Mouse (Mus musculus): ENCODE measurements around the gene Zdhhc12.
"Not testable (repeated sequence)": the region's sequence is repeated elsewhere in the genome, so short reads cannot be mapped to it uniquely, and the experiment has no call there.

Zdhhc12 gene

DNA sequence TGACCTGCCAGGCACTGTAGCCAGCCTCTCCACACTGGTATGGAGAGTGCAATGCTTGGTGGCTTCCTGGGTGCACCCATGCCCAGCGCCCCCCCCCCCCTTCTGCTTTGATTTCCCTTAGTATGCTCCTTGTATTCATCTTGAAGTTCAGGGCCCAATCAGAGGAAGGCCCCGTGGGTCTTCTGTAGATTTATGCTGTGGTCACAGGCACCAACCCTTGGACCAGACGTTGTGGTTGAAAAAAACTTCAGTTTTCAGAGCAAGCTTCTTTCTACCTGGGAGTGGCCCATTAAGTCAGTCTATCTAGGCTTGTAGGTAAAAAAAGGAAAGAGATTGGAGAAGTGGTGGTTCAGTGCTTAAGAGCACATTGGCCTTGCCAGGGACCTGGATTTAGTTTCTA lies 29.7 kb downstream of the Zdhhc12 start:
- DNase-seq (ENCODE audit: low spot score) = no peak

DNA sequence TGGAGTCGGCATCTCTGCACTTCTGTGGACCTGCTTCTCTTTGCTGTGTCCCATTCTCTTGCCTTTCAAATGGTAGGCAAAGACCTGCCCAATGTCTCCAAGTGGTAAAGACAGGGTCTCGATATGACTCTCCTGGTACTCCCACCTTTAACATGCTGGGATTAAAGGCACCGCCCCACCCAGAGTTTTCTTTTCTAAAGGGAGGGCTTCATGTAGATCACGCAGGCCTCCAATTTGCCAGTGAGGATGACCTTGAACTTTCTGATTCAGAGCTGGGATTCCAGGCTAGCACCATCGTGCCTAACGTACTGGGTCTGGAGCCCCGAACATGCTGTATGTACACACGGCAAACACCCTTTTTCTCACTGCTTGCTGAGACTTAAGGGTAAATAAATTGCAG lies 30.2 kb downstream of the Zdhhc12 start:
- no peak for DNase-seq (ENCODE audit: low spot score)

DNA sequence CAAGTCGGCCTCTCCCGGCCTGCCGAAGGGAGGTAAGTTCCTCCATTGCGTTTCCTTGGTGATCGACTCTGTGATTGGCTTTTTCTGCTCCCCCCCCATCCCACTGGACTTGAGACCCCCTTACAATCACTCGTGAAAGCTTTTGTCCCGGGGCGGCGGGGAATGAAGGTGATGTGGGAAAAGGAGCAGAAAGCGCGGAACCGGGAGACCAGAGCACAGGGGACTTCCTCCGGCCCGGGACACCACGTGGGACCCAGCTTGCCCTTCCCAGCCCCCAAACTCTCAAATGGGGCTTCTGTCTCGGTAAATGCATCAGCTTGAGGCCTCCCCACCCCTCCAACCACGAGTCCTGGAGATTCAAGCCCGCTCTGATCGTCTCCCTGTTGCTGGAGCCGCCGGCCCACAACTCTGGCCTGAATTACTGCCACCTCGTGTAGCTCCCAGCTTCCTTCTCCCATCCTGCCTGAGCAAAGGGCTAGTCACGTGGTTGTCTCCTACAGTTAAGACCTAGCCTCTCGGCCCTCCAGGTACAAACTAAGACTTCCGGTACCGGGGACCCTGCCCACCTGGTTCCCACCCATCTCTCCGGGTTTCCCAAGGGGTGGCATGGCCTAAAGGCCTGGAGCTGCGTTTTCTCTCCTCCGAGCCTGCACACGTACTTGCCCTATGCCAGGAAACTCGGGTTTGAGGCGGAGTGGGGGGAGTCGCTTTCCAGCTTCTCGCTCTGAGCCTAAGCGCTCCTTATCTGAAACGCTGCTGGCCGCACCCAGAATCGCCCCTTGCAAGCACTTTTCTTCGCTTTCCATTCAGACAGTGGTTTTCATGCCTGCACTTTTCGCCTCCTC lies 31.0 kb downstream of the Zdhhc12 start:
- no peak for DNase-seq (ENCODE audit: low spot score)

DNA sequence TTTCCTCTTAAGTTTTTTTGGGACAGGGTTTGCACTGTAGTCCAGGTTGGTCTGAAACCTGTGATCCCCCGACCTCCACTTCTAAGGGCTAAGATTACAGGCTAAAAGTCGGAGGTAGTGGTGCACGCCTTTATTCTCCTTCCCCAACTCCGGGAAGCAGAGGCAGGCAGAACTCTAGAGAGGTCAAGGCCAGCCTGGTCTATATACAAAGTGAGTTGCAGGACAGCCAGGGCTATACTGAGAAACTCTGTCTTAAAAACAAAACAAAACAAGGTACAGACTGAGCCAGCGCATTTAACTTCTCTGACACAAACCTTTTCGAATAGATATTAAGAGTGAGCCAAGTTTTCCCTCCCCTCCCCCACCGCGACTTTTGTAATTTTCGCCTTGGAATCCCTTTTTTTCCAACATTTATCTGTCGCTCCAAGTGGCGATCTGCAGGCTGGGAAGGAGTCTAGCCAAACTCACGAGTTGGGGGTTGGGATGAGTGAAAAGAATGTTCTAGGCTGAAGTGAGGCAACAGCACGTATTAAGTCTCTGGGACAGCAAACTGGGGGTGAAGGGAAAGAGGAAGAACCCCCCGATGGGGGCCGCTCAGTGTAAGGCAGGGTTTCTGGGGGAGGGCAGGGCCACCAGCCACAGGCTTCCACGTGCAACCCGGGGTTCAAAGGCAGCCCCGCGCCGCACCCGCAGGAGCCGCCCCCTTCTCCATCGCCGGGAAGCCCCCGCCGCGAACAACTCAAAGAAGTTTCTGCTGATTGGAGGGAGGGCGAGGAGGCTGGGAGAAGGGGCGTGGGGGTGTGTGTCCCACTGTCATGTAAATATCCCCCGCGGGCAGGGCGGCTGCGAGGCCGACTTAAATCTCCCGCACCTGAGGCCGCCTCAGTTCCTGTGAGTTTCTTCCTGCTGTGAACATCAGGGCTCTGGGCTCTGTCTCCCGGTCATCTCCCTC lies 32.0 kb downstream of the Zdhhc12 start:
- DNase-seq (ENCODE audit: low spot score) = no peak

DNA sequence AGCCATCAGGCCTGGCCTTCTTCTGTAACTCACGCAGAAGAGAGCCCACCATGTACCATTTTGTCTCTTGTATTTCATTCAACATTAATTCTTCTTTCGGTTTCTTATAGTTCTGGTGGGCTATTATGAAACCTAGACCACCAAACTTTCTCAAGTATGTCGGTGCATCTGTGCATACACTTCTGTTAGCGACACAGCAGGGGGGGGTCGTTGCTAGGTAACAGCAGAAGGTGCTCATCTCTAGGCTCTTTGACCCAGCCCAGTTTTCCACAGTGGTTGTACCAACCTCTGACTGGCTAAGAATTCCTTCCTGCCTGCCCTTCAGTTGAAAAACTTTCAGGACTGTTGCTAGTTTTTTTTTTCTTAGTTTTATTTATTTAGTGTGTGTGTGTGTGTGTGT lies 35.0 kb downstream of the Zdhhc12 start:
- no peak for DNase-seq (ENCODE audit: low spot score)

DNA sequence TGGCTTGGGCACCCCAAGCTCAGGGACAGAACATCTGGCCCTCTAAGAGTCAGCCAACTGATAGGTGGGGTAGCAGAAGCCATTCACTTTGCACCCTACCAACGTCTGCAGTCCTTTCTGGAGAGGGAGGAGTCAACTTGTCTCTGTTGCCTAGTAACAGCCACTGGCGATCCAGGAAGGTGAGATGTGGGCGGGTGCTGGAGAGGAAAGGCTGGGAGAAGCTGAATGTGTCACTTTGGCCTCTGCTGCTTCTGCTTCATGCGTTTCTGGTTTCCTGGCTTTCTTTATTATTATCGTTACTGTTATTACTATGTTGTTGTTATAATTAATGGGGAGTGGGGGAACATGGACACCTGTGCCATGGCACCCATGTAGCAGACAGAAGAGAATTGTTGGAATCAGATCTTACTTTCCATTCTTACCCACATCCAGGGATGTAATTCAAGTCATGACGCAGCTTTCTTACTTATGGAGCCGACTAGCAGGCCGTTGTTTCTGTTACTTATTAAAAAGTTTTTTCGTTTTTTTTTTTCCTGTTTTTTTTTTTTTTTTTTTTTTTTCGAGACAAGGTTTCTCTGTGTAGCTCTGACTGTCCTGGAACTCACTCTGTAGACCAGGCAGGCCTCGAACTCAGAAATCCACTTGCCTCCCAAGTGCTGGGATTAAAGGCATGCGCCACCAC lies 36.1 kb downstream of the Zdhhc12 start, which contains the start of gene Set:
Set (plus strand) TSS at position 156 of the 682 bp plus-strand sequence.
- no peak for DNase-seq (ENCODE audit: low spot score)

DNA sequence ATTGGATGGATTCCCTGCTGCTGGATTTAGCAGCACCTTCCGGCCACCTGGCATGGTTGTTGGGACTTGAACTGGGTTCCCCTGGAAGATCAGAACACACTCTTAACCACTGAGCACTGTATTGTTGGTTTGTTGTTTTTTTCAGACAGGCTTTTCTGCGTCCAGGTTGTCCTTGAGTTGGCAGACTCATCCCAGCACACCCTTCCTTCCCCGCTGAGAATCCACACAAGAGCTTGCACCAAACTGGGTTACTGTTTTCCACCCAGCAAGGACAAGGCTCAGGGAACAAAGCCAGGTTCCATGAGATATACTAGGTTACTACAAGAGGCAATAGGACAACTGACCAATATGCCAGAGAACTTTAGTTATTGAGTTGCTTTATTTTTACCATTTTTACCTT lies 36.7 kb downstream of the Zdhhc12 start:
- DNase-seq (ENCODE audit: low spot score) = no peak

DNA sequence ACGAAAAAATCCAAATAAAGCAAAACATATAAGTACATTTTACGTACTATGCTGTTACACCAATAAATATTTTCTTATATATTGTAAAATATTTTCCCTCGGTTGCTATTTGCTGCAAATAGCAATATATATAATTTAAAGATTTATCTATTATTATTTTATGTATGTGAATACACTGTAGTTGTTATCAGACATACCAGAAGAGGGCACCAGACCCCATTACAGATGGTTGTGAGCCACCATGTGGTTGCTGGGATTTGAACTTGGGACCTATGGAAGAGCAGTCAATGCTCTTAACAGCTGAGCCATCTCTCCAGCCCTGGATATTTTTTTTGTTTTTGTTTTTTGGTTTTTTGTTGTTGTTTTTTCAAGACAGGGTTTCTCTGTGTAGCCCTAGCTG lies 38.1 kb downstream of the Zdhhc12 start:
- DNase-seq (ENCODE audit: low spot score) = not testable (repeated sequence)

DNA sequence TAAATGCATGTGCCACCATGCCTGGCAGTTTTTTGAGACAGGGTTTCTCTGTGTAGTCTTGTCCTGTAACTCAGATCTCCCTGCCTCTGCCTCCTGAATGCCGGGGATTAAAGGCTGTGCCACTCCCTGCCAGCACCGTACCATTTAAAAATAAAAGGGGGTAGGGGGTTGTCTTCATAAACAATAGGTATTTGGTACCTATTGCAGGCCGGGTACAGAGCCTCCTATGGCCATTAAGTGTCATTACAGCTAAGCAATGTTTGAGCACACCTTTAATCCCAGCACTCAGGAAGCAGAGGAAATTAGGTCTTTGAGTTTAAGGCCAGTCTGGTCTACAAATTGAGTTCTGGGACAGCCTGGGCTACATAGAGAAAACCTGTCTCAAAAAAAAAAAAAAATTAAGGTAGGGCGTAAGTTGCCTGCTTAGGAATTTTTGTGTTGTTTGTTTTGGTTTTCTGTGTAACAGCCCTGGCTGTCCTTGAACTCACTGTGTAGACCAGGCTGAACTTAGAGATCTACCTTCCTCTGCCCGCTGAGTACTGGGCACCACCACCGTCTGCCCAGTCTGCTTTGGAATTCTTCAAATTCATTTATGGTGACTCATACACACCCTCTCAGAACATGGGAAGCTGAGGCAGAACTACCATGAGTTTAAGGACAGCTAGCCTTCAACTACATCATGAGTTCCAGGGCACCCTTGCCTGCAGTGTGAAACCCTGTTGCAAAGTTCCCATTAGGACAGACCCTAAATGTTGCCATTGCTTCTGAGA lies 41.3 kb downstream of the Zdhhc12 start:
- no peak for DNase-seq (ENCODE audit: low spot score)

DNA sequence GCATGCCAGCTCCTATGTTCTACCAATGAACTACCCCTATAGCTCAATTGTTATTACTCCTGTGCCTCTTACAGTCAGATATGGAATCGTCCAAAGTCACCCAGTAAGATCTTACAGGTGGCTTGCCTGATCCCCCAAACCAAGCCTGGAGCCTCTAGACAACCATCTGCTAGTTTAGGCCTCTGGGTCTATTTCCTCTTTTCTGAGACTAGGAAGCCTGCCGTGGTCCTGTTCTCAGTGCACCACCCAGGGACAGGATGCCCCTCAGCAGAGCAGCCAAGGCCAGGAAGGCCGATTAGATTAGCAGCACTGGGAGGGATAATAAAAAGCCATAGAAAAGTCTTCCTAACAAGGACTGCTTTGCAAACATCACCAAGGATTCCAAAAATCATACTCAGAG lies 43.6 kb downstream of the Zdhhc12 start:
- no peak for DNase-seq (ENCODE audit: low spot score)

DNA sequence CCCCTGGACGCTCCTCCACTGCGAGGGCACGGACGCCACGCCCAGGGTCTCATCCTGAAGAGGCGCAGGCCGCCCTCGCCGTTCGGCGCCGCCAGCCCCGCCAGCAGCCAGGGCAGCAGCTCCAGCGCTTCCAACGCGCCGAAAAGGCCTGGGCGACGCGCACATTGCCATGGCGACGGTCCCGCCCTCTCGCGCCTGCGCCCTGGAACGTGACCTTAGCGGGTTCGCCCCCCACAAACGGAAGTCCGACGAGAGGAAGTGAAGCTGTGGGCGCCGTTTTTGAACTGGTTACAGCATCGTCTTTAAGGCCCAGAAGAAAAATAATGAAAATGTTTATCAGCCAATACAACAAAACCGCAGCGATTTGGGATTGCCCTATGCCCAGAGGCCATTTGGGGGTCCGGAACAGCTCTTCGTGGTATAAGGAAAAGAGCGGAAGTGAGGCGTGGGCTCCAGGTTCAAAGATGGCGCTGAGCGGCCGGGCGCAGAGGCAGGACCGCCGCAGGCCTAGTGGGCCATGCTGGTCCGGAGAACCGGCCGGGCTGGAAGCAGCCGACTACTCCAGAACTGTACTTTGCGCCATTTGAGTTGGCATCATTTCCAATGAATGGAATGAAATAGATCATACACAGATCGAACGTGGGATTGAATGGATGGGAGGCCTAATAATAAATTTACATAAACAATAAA lies 44.6 kb downstream of the Zdhhc12 start, which contains the start of gene Wdr34:
Wdr34 (minus strand) TSS at position 183 of the 690 bp plus-strand sequence.
- DNase-seq (ENCODE audit: low spot score) = peak; percentile 95

DNA sequence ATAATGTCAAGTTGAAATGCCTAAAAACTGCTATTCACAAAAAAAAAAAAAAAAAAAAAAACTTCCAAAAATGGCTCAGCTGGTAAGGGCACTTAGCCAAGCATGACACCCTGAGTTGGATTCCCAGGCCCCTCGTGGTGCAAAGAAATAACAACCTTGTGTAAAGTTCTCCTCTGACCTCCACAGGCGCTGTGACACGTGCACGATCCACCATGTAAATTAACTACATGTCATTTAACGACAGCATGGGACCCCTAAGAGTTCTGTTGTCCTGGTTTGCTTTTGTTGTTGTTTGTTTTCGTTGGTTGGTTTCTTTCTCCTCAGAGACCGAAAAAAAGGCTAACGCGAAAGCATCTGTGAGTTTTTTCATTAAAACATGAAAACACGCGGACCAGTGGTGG lies 45.3 kb downstream of the Zdhhc12 start:
- no peak for DNase-seq (ENCODE audit: low spot score)

DNA sequence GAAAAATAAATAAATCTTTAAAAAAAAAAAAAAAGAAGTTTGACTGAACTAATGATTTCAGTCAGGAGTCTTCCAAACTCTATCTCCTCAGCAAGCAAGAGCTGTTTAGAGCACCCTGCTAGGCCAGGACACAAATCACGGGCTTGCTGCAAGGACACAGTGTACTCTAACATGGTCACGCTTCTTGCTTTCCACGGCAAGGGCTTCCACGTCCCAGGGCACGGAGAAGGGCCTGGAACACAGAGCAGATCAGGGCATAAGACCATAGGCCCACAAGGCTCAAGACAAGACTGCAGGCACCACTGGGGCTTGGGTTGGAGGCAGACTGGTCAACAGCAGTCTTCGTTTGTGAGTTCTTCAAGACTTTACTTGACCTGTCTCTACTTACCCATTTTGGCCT lies 46.3 kb downstream of the Zdhhc12 start:
- DNase-seq (ENCODE audit: low spot score) = no peak

DNA sequence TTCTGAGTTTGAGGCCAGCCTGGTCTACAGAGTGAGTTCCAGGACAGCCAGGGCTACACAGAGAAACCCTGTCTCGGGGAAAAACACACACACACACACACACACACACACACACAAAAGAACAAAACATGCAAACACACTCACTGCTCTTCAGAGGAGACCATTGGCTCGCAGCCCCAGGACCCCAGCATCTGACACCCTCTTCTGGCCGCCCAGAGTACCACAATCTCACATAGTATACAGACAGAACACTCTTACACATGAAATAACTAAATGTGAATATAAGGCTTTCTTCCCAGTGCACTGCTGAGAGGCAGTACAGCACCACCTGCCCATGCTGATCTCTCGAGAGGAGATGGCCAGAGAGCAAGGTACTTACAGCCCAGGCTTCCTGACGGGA lies 48.9 kb downstream of the Zdhhc12 start:
- DNase-seq (ENCODE audit: low spot score) = no peak

DNA sequence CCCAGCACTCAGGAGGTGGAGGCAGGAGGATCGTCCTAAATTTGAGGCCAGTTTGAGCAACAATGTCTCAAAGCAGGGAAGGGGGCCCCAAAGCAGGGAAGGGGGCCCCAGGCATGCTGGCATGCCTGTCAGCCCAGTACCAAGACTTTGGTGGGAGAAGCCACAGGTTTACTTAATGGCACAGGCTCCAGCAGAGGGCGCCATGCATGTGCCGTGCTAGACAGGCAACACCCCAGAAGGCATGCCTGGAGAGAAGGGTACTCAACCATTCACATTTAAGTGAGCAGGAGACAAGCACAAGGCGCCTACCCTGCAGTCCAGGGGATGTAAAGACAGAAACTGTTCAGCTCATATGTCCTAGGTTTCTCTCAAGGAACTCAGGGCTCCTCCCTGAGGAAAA lies 51.0 kb downstream of the Zdhhc12 start:
- no peak for DNase-seq (ENCODE audit: low spot score)
